Mouse (Mus musculus) A20 (cell line): ENCODE measurements around the gene Grhl1.
A peak's percentile ranks its signal among the peaks of the same experiment; 100 is the strongest.

Experiments
- DNase-seq: peaks from one replicate; pipeline ENCODE4 v3.0.0-alpha.2; 2011; ENCODE audit warnings: low read depth, low spot score

Gene Grhl1

DNA sequence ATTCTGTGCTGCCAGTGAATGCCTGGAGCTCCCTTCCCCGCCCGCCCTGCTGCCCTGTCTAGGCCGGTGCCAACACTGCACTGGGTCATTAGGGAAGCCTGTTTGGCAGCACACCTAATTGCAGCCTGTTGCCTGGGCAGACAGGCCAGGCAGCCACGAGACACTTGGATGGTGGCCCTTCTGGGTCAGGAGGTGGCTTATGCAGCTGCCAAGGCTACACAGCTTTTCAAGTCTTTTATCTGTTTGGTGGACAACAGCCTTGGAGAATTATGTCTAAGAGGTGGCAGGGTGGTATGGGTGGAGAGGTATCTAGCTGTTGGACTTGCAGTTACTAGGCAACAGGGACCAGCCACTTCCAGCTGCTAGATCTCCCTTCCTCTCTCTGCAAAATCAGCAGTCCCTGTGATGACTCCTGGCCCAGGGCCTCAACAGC is 70.3 kb downstream of the Grhl1 start:
- no peak for DNase-seq

DNA sequence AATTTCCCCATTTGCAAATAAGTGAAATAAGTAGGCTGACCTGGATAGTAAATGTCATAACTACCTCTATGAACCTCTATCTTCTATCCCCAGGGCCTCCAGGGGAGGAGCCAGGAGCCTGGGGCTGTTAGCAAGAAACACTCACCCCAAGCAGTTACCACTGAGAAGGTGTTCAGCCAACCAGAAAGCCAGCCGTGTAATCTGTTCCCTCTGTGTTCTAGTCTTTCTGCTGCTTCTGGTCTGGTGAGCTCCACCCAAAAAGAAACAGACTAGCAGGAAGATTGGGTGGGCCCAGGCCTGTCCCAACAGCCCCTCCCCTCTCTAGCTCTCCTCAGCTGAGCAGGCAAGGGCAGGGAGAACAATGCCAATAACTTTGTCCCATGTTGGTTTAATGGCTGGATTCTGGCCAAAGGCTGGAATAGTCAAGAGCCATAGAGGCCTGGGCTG is 72.1 kb downstream of the Grhl1 start:
- peak; percentile 44 for DNase-seq

DNA sequence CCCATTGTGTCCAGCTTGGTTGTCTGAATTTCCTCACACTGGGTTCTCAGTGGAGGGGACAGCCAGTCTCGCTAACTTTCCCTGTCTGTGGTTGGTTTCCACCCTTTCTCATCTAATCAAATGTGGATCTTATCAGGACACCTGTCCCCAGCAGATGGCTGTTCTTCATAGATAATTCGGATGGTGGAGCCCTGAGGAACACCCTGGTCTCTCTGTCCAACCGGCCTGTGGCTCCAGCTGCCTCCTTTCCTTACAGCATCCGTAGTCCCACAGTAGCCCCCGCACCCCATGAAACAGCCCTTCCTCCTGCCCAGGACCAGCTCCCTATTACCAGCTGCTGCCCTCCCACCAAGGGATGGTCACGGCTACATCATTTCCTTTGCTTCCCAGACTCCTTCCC is 73.8 kb downstream of the Grhl1 start:
- no peak for DNase-seq

DNA sequence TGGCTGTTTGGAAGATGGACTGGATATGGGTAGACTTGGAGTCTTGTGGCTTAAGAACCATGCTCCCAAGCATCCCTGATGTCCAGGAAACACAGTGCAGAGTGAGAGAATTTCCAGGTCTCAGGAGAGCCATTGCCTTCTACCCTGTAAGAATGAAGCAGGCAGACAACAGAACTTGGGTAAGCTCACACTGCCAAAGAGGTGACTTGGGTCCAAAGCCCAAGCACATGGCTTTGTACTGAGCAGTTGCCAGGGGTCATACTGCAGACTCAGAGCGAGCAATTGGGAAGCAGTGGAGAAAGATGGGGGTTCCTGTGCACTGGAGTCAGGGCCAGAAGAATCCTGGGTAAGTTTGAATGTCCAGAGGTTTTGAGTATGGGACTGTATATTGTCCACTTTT is 76.0 kb downstream of the Grhl1 start:
- DNase-seq = no peak

DNA sequence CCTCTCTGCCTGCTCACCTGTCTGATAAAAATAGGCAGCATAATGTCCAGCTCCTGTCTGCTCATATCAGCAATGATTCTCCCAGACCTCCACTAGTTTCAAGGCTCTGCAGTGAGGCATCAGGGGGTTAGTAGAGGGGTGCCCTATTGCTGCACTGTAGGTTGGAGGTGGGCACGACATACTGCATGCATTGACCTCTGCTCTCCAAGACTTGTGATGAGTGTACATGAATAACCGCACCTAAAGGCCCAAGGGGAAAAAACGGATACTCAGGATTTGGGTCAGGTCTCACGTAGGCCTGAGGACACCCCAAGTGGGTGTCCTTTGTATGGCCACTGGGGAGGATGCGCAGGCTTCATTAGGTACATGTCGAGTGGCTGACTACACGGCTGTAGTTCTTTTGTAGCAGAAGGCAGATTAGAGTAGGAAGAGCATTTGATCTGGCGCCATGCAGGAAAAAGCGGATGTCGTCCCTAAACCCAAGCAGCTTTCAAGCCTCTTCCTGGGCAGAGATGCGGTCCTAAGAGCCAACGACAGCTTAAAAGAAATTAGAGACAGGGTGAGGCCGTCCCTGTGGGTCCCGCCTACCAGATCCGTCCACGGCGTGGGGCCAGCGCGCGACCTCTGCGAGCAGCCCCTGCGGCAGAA is 78.5 kb downstream of the Grhl1 start:
- no peak for DNase-seq

DNA sequence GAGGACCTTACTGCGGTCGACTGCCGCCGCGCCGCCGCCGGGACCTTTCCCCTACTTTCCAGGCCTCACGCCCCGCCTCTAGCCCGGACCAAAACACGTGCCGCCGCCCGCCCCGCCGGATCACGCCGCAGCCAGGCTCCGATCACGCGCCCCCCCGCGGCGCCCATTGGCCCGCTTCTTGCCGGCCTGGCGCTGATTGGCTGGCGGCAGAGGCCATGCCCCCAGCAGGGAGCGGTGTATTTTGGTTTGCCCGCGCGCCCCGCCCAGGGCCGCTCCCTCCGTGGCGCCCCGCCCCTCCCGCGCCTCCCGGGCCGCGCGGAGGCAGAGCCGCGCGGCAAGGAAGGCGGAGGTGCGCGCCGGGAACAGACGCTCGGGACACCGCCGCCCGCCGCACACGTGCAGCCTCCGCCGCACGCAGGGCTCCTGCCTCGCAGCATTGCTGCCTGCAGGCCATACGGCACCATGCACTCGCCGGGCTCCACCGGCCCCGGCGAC is 79.0 kb downstream of the Grhl1 start, which contains the start of gene Klf11:
Gene Klf11 (plus strand): TSS at position 212 of the 495 bp plus-strand sequence.
- peak; percentile 97 for DNase-seq

DNA sequence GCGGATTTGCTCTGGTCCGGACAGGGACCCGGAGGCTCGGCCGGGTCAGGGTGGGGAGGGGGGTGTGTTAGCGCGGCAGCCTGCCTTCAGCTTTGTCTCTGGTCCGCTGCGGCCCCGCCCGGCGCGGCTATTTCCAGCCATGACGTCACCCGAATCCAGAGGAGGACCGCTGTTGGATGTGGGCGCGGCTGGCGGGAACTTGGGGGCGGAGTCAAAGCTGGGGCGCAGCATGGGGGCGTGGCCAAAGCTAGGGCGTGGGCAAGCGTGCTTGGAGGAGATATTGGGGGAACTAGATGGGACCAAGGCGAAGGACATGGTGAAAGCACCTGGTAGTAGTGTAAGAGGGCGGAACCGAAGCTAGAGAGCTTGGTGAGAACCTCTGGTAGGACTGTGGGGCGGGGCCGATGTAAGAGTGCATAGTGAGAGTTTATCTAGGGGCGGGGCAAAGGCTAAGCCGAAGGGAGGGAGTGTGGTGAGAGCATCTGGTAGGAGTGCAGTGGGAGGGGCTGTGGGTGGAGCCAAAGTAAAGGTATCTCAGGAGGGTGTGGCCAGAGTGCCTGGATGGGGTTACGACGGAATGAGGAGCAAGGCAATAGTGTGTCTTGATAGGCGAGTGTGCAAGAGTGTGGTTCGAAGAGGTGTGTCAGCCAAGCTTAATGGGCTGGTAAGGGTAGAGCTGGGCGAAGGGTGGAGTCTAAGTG is 79.7 kb downstream of the Grhl1 start:
- peak; percentile 98 for DNase-seq

DNA sequence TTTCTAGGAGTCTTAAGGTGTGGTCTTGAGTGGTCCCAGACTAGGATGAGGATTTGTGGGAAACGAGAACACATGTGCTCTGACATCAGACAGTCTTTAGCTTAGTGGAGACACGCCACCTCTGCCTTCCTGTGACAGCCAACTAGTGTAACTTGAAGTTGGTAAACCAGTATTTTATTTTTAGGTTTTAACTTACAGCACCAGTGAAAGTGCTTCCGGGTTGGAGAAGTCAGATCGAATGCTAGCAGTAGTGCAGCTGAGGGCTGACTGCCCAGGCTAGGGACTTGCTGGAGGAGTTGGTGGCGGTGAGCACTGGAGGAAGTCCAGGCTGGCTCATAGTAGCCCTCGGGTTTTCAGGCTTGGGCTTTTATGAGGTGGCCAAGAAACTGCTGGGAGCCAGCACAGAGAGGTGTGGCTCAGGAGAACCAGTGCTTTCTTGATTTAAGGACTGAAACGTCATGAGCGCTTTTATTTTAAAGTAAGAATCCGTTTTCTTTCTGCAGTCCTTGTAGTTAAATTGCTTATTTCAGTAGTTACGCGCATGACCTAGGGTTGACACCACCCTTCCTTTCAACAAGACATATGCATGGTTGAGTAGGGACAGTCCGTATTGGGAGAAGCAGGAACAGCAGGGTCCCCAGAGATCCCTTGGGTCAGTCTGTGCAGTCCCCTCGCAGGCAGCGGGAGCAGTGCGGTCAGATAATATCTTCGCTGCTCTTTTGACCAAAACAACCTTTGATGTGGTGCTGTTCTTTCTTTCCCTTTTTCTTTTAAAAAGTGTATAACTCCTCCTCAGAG is 82.2 kb downstream of the Grhl1 start:
- DNase-seq = no peak

DNA sequence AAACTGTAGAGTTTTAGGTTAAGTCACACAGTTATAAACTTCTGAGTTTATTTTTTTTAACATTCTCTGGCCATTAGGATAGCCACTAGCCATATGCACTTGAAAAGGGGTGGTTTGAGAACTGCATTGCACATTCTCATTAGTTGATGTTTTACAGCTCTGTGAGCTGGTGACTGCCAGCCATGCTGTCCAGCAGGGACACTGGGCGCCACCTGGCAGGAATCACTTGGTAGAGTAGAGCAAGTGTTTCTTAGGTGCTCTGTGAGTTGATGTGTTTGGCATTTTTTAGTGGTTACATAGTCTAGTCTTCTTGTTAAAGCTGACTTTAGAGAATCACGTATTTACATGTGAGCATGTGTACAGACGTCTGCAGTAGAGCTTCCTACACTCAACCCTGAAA is 84.4 kb downstream of the Grhl1 start:
- no peak for DNase-seq

DNA sequence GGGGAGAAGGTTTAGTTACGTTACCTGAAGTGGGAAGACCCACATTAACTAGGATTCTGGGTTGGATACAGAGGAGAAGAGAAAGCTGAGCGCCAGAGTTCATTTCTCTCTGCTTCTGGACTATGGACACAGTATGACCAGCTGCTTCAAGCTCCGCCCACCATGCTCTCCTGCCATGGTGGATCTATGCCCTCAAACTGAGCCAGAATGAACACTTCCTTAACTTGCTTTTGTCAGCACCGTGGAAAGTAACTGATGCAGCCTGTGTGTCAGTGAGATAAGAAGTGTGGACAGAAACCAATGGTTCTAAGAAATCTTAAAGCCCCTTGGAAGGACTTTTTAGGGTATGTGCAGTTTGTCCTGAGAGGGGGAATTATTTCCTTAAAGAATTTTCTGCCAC is 86.9 kb downstream of the Grhl1 start:
- no peak for DNase-seq

DNA sequence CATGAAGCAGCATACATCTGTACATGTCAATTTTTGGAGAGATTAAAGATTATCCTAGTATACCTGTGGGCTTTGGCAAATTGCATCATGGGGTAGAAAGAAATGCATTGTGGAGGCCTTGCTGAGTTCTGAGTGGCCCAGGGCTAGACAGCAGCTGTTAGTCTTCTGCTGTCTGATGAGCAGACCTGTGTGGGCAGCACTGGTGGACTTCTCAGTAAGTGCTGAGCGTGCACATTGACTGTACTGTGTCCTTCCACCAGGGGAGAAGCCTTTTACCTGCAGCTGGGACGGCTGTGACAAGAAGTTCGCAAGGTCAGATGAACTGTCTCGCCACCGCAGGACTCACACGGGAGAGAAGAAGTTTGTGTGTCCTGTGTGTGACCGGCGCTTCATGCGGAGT is 87.8 kb downstream of the Grhl1 start:
- DNase-seq = no peak

DNA sequence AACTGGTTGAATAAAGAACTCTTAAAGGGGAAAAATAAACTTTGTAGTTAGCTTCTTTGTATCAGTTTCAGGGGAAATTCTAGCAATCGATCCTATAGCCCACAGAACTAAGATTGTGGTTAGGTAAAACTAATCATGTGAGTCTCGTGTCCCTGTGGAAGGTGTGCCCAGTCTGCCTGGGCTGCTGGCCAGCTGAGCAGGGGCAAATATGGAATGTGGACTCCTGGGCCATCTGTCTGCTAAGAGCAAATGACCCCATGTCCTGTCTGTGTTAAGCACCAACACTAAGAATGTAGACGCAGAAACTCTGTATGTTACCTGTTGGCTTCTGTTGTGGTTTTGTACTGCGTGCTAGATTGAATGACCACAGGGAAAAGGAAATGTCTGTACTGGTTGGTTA is 89.0 kb downstream of the Grhl1 start:
- DNase-seq = no peak

DNA sequence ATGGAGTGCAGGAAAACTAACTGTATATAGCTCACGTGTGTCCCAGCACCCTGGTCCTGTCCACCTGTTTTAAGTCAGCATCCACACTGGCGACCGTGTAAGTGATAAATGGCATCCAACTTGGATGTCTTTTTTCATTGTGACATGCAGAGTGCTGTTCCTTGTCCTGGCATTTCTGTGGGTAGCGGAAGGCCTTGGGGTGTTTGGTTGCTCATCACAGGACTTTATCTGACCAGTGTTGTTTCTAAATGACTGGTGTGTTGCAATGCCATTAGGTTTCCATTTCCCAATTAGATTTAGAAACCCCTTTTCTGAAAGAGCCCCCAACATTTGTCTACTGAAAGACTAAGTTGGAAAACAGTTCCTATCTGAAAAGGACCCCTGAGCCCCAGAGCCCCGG is 90.0 kb downstream of the Grhl1 start:
- no peak for DNase-seq
